Mouse (Mus musculus) limb, embryonic 11.5 days (tissue): ENCODE measurements at regions not wholly inside any gene's neighbourhood (a gene's known extent, or its start where the extent isn't known, plus 50 kb on each side); places are given as distances from the start of the nearest gene placed in this dataset.
A peak's percentile ranks its signal among the peaks of the same experiment; 100 is the strongest.

Source experiments
- ATAC-seq: fragments of 200-750 bp; cut with Nextera tagmentation; 2 replicates; pipeline ENCODE4 v1.8.0; 2017; ENCODE audit warnings: low read depth; ENCODE audit not compliant: insufficient number of reproducible peaks, low FRiP score, low TSS enrichment
- DNase-seq: peaks from one replicate; pipeline ENCODE4 v3.0.0-alpha.2; 2015; ENCODE audit warnings: low spot score
- H3K27ac ChIP-seq: fragments of 300-500 bp; sonication (generic); replicated peaks from 2 replicates; pipeline ENCODE4 v1.5.1; 2014; ENCODE audit warnings: low read depth, mild to moderate bottlenecking, low read length
- H3K27me3 ChIP-seq: fragments of 300-500 bp; sonication (generic); 2 replicates; pipeline ENCODE4 v1.6.1; 2014; ENCODE audit warnings: mild to moderate bottlenecking, low read length, mixed read lengths; ENCODE audit not compliant: control insufficient read depth, insufficient read depth
- H3K36me3 ChIP-seq: fragments of 300-500 bp; sonication (generic); 2 replicates; pipeline ENCODE4 v1.6.1; 2014; ENCODE audit warnings: mild to moderate bottlenecking, low read length, moderate library complexity, mixed read lengths; ENCODE audit not compliant: control insufficient read depth, insufficient read depth
- H3K4me1 ChIP-seq: fragments of 300-500 bp; sonication (generic); 2 replicates; pipeline ENCODE4 v1.6.1; 2014; ENCODE audit warnings: low read length, mixed read lengths; ENCODE audit not compliant: control insufficient read depth, insufficient read depth
- H3K4me2 ChIP-seq: fragments of 300-500 bp; sonication (generic); 2 replicates; pipeline ENCODE4 v1.6.1; 2014; ENCODE audit warnings: low read depth, mild to moderate bottlenecking, moderate library complexity; ENCODE audit not compliant: severe bottlenecking
- H3K4me3 ChIP-seq: fragments of 300-500 bp; sonication (generic); 2 replicates; pipeline ENCODE4 v1.5.1; 2014; ENCODE audit warnings: low read depth, low read length
- H3K9ac ChIP-seq: fragments of 300-500 bp; sonication (generic); 2 replicates; pipeline ENCODE4 v1.6.1; 2014; ENCODE audit warnings: mild to moderate bottlenecking, low read length
- H3K9me3 ChIP-seq: fragments of 300-500 bp; sonication (generic); 2 replicates; pipeline ENCODE4 v1.6.1; 2016; ENCODE audit warnings: low read length; ENCODE audit not compliant: control insufficient read depth
- WGBS: fragments of 180-500 bp; shearing (Covaris S2); extraction: QIAGEN DNeasy Blood & Tissue Kit; methylation state at CpG from one replicate; pipeline ENCODE4 v1.1.7; 2014; 5-methylcytosine and 5-hydroxymethylcytosine counted together

DNA sequence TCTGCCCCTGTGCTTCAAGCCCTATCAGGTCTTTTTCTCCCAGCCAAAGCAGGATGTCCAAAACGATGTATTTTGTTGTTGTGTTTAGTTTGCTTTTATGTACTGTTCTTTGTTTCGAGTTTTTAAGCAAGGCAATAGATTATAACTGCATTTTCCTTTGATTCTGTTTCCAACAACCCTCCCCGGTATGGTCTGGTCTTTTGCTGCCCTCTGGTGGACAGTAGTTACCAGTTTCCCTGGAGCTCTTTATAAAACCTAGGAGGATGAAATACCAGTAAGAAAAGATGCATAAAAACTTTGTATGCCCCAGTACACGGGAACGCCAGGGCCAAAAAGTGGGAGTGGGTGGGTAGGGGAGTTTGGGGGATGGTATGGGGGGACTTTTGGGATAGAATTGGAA lies 73.9 kb upstream of the Itm2a start:
- H3K4me1 ChIP-seq = no peaks in the 10 kb centered on the region

DNA sequence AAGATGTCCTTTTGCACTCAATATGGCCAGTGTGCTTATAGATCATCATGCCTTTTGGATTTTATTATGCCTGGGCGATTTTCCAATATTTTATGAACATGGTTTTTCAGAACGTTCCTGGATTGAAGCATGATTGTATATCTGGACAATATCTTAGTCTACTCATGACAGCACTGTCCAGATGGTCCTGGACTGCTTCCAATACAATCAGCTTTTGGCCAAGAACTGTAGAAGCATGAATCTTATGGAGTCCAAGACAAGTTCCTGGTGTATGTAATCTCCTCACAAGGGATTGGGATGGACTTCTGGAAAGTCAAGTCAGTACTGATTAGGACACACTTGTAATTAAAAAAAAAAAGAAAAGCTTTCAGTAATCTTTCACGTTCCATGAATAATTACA lies 66.1 kb upstream of the Itm2a start:
- Histone ChIP-seq H3K4me1 (no peaks in the 10 kb centered on the region), H3K9ac (no peak overlapping the region), H3K4me3 (no peak overlapping the region), H3K27me3 (no peaks in the 10 kb centered on the region), H3K36me3 (no peaks in the 10 kb centered on the region), H3K27ac (no peak overlapping the region), H3K9me3 (no peaks in the 10 kb centered on the region), H3K4me2 (no peak overlapping the region)
- 70% methylated on average over 3 of the region's 3 CpGs for WGBS
- ATAC-seq (no peak), DNase-seq (no peak)

More for the DNA sequence above, 73.9 kb upstream of the Itm2a start:
- Histone ChIP-seq H3K9me3 (no peaks in the 10 kb centered on the region), H3K36me3 (no peaks in the 10 kb centered on the region), H3K27me3 (no peaks in the 10 kb centered on the region), H3K4me3 (no peak overlapping the region), H3K4me2 (no peak overlapping the region), H3K9ac (no peak overlapping the region), H3K27ac (no peak overlapping the region)
- ATAC-seq = no peak
- 17% methylated on average over 5 of the region's 5 CpGs for WGBS
- peak; percentile 60 for DNase-seq
